Mouse (Mus musculus) forebrain, embryonic 16.5 days (tissue): ENCODE measurements around the gene Ptch2. TPM values are rescaled to one million over a fixed set of nuclear protein-coding genes. Genes with fewer than 3 reads are reported as not detected.

Experiments
- ATAC-seq: fragments of 200-750 bp; cut with Nextera tagmentation; 2 replicates; pipeline ENCODE4 v1.8.0; 2017; ENCODE audit warnings: mild to moderate bottlenecking, moderate library complexity
- H3K27ac ChIP-seq: fragments of 300-500 bp; sonication (generic); 2 replicates; pipeline ENCODE4 v1.5.1; 2014; ENCODE audit warnings: low read length, control low read depth
- H3K27me3 ChIP-seq: fragments of 300-500 bp; sonication (generic); replicated peaks from 2 replicates; pipeline ENCODE4 v1.6.1; 2014; ENCODE audit warnings: low read length; ENCODE audit not compliant: control insufficient read depth, insufficient read depth
- H3K36me3 ChIP-seq: fragments of 300-500 bp; sonication (generic); 2 replicates; pipeline ENCODE4 v1.6.1; 2014; ENCODE audit not compliant: control insufficient read depth, insufficient read depth
- H3K4me1 ChIP-seq: fragments of 300-500 bp; sonication (generic); replicated peaks from 2 replicates; pipeline ENCODE4 v1.6.1; 2014; ENCODE audit warnings: low read length; ENCODE audit not compliant: control insufficient read depth, insufficient read depth
- H3K4me2 ChIP-seq: fragments of 300-500 bp; sonication (generic); 2 replicates; pipeline ENCODE4 v1.6.1; 2014; ENCODE audit warnings: mild to moderate bottlenecking, low read length, control low read depth
- H3K4me3 ChIP-seq: fragments of 300-500 bp; sonication (generic); replicated peaks from 2 replicates; pipeline ENCODE4 v1.5.1; 2014; ENCODE audit warnings: mild to moderate bottlenecking, low read length, control low read depth
- H3K9ac ChIP-seq: fragments of 300-500 bp; sonication (generic); replicated peaks from 2 replicates; pipeline ENCODE4 v1.6.1; 2014; ENCODE audit warnings: low read depth, low read length, control low read depth
- H3K9me3 ChIP-seq: fragments of 300-500 bp; sonication (generic); 2 replicates; pipeline ENCODE4 v1.6.1; 2016; ENCODE audit warnings: low read length; ENCODE audit not compliant: control insufficient read depth
- WGBS: fragments of 180-500 bp; shearing (Covaris S2); extraction: QIAGEN DNeasy Blood & Tissue Kit; methylation state at CpG from one replicate; pipeline ENCODE4 v1.1.7; 2014; 5-methylcytosine and 5-hydroxymethylcytosine counted together
- microRNA-seq: library from miRNA; unstranded; fragments of <30 nt; microRNA quantifications from one replicate; pipeline ENCODE4, GENCODE M21; 2017
- polyA plus RNA-seq: library from polyadenylated mRNA; unstranded; fragments of >200 nt; fragmentation: Nextera tagmentation; extraction: Ambion mirVana; gene quantifications from 2 replicates; pipeline ENCODE4 v1.2.1, GENCODE M21; 2015

Ptch2 gene
- polyA plus RNA-seq, 1 experiment from 2014 or later: 5.5 TPM

DNA sequence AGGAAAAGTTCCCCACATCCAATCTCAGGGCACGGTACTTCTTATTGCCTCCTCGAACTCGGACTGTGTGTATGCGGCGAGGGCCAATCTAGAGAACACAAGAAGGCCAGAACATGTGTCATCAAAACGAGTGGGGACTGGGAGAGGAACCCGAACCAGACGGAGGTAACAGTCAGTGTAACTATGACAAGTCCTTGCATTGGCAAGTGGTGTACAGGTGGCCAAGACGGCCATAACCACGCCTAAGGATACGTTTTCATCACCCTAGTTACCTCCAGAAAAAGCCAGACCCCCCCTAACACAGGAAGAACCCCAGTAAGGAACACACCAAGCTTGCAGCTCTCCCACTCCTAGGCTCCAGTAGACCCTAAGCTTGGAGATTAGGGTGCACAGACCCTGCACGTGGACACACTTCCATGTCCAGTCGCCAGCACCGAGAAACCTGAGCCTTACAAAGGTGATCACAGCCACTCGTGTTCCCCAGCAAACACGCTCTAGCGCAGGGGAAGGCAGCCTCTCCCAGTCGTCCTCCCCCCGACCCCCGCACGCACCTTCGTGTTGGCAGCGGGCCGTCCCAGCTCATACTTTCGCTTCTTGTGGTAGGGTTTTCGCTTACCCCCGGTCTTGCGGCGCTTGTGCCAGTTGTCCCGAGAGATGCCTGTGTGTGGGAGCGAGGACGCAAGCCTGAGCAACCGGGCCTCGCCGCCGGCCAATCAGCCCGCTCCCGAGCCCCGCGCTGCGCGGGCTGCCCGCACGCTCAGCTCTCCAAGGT, 59.3 kb downstream of the Ptch2 start:
- Histone ChIP-seq H3K27me3 (no peaks in the 10 kb centered on the region), H3K9ac (peak overlapping the region; percentile 86), H3K4me3 (peak overlapping the region; percentile 72), H3K36me3 (peaks cover 34% of the 10 kb centered on the region), H3K9me3 (no peaks in the 10 kb centered on the region), H3K27ac (peak overlapping the region; percentile 89), H3K4me2 (peak overlapping the region; percentile 81), H3K4me1 (peaks cover 11% of the 10 kb centered on the region; the same call in 1 of the 2 replicates)
- no peak for ATAC-seq
- 2% methylated on average over 44 of the region's 44 CpGs for WGBS

DNA sequence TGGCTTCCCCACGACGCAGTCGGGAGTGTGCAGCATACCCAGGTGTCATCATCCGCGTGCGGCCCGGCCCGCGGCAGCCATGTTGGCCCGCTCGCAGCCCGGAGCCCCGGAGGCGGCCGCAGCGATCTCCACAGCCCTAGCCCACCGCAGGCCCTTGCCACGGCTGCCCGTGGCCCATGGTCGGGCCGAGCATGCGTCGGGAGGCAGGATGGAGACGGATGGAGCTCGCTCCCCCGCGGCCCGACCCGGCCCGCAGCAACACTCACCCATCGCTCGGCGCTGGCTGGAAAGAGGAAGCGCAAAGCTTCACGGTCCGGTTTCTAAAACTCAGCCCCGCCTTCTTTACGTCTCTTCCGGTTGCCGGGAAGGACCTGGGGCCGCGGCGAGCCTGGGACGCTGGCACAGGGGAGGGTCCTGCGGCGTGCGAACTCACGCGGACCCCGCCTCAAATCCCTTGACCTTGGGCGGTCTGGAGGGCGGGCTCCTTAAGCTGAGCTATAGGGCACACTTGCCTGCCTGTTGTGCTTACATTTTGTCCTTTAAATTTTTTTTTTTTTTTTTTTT, 60.0 kb downstream of the Ptch2 start, which contains the start of gene Rps8:
Gene Rps8, minus strand, starts transcription at position 452 of the 564 bp plus-strand sequence.
- H3K4me2 ChIP-seq: peak within 1 kb of the TSS; percentile 81
- H3K4me3 ChIP-seq: peak within 1 kb of the TSS; percentile 72
- peaks cover 28% of the 10 kb centered on the region for H3K36me3 ChIP-seq
- ATAC-seq: peak; percentile 95
- H3K27ac ChIP-seq: peak within 1 kb of the TSS; percentile 89
- peaks cover 11% of the 10 kb centered on the region; the same call in 1 of the 2 replicates for H3K4me1 ChIP-seq
- no peaks in the 10 kb centered on the region for H3K27me3 ChIP-seq
- under 1% methylated on average over 50 of the region's 52 CpGs for WGBS
- H3K9ac ChIP-seq: peak within 1 kb of the TSS; percentile 86
- no peaks in the 10 kb centered on the region for H3K9me3 ChIP-seq

DNA sequence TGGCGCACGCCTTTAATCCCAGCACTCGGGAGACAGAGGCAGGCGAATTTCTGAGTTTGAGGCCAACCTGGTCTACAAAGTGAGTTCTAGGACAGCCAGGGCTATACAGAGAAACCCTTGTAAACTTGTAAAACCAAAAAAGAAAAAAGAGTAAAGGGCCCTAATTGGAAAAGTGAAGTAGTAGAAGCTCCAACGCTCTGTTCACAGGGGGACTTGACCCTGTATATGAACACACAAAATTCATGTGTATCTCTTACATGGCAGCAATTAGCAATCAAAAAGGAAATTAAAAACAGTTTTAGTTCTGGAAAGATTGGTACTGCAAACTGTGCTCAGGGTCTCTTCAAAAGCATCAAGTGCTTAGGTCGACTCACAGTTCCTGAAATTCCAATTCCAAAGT, 60.5 kb downstream of the Ptch2 start:
- Histone ChIP-seq H3K27me3 (no peaks in the 10 kb centered on the region), H3K4me1 (peaks cover 11% of the 10 kb centered on the region; the same call in 1 of the 2 replicates), H3K36me3 (peaks cover 23% of the 10 kb centered on the region), H3K4me2 (peak overlapping the region; percentile 40), H3K4me3 (peak overlapping the region; percentile 72), H3K9me3 (no peaks in the 10 kb centered on the region), H3K9ac (peak overlapping the region; percentile 86; the same call in 1 of the 2 replicates), H3K27ac (no peak overlapping the region)
- 25% methylated on average over 6 of the region's 6 CpGs for WGBS
- no peak for ATAC-seq

DNA sequence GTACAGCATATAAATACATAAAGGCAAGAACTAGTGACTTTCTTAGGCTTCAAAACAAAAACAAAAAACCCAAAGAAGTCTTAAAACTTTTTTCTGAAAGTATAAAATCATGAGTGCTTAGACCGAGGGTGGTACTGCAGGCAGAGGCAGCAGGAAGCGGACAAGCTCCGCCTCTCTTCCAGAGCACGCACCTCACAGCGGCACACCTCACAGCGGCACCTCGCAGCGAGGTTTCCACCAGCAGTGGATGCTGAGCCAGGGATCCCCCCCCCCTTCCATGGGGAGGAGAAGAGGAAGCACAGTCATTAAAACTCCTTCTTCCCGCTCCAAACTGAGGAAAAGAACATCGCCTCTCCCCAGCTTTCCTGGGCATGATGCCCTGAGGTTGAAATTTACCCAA, 63.8 kb downstream of the Ptch2 start:
- Histone ChIP-seq H3K27me3 (no peaks in the 10 kb centered on the region), H3K4me1 (peaks cover 5% of the 10 kb centered on the region; the same call in 1 of the 2 replicates), H3K27ac (no peak overlapping the region), H3K9me3 (no peaks in the 10 kb centered on the region), H3K4me3 (no peak overlapping the region), H3K9ac (no peak overlapping the region), H3K36me3 (no peaks in the 10 kb centered on the region), H3K4me2 (no peak overlapping the region)
- ATAC-seq: no peak
- WGBS: 82% methylated on average over 10 of the region's 10 CpGs

DNA sequence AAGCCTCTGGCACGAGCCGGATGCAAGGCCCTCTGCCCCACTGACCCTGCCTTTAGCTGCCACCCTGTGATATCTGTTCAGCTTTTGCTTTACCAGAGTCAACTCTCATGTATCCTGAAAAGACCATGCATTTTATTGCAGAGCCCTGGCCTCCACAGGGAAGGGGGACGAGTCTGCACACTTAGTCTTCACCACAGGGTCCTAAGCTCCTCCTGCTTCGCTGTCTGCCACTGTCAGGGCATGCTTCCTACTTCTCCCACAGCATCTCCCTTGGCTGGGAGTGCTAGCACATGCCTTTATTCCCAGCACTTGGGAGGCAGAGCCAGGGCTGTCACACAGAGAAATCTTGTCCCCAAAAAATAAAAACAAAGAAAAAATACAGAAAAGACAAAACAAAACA, 65.3 kb downstream of the Ptch2 start:
- H3K9me3 ChIP-seq: no peaks in the 10 kb centered on the region
- no peaks in the 10 kb centered on the region for H3K36me3 ChIP-seq
- peak; percentile 43 for ATAC-seq
- H3K4me1 ChIP-seq: no peaks in the 10 kb centered on the region
- H3K4me2 ChIP-seq: no peak overlapping the region
- H3K27ac ChIP-seq: no peak overlapping the region
- no peak overlapping the region for H3K9ac ChIP-seq
- WGBS: 75% methylated on average over 4 of the region's 4 CpGs
- no peak overlapping the region for H3K4me3 ChIP-seq
- H3K27me3 ChIP-seq: no peaks in the 10 kb centered on the region

Small RNA genes within 50 kb of the gene (microRNA-seq; reads per million reads assigned to microRNA genes)
- gene Gm22398: not detected

Other genes starting within 250 kb of the Ptch2 start
- 8.8 and 9.1 TPM in 2 replicates for gene Zswim5, start 218.7 kb upstream of the Ptch2 start, polyA plus RNA-seq
- 59.1 and 63.4 TPM in 2 replicates for gene Urod, start 101.7 kb upstream of the Ptch2 start, polyA plus RNA-seq
- 27.4 and 27.7 TPM in 2 replicates for gene Hectd3, start 100.8 kb upstream of the Ptch2 start, polyA plus RNA-seq
- gene Eif2b3, start 76.7 kb upstream of the Ptch2 start, polyA plus RNA-seq: 42.1 and 42.2 TPM in 2 replicates
- gene Btbd19, start 29.6 kb downstream of the Ptch2 start, polyA plus RNA-seq: 4.3 and 4.8 TPM in 2 replicates
- 0.35 and 0.53 TPM in 2 replicates for gene Tctex1d4, start 30.7 kb downstream of the Ptch2 start, polyA plus RNA-seq
- gene Plk3, start 37.9 kb downstream of the Ptch2 start, polyA plus RNA-seq: 9.6 and 10.2 TPM in 2 replicates
- 418 and 427 TPM in 2 replicates for gene Rps8, start 60.2 kb downstream of the Ptch2 start, polyA plus RNA-seq
- 27.2 and 33.2 TPM in 2 replicates for gene Kif2c, start 86.6 kb downstream of the Ptch2 start, polyA plus RNA-seq
- gene Tmem53, start 155.9 kb downstream of the Ptch2 start, polyA plus RNA-seq: 5.3 and 6.2 TPM in 2 replicates
- gene Armh1, start 156.1 kb downstream of the Ptch2 start, polyA plus RNA-seq: 0.65 and 0.68 TPM in 2 replicates